Mouse (Mus musculus): Measurements from ENCODE around the gene P2ry14. TPM values are rescaled to one million over a fixed set of nuclear protein-coding genes. Genes with fewer than 3 reads are reported as not detected.
A peak's percentile ranks its signal among the peaks of the same experiment; 100 is the strongest.
"Not testable (repeated sequence)": the region's sequence is repeated elsewhere in the genome, so short reads cannot be mapped to it uniquely, and the experiment has no call there.

The P2ry14 gene
- polyA plus RNA-seq, 1 experiment from 2014 or later, result 2.3 TPM

DNA sequence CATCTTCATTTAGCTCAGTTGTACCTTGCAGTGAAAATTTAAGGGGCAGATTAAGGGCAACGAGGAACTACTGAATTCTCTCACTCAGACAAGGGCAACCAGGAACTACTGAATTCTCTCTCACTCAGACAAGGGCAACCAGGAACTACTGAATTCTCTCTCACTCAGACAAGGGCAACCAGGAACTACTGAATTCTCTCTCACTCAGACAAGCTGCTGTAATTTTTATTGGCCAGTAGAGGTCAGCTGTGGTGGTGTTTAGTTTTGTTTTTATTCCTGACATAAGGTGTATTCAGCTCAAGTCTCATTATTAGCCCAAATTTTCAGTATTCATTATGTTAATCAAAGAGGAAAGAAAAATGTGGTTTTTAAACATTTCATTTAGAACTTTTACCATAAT is 84.3 kb downstream of the P2ry14 start:
- ATAC-seq (ENCODE audit: insufficient number of reproducible peaks, low FRiP score, low TSS enrichment, low read depth); H3K9ac ChIP-seq; H3K27me3 ChIP-seq; H3K4me3 ChIP-seq (replicated peaks); H3K4me1 ChIP-seq; H3K9me3 ChIP-seq (replicated peaks); H3K36me3 ChIP-seq; H3K4me2 ChIP-seq (replicated peaks); H3K27ac ChIP-seq (replicated peaks): not testable (repeated sequence)
- WGBS, result 80% methylated on average over 1 of the region's 1 CpGs

DNA sequence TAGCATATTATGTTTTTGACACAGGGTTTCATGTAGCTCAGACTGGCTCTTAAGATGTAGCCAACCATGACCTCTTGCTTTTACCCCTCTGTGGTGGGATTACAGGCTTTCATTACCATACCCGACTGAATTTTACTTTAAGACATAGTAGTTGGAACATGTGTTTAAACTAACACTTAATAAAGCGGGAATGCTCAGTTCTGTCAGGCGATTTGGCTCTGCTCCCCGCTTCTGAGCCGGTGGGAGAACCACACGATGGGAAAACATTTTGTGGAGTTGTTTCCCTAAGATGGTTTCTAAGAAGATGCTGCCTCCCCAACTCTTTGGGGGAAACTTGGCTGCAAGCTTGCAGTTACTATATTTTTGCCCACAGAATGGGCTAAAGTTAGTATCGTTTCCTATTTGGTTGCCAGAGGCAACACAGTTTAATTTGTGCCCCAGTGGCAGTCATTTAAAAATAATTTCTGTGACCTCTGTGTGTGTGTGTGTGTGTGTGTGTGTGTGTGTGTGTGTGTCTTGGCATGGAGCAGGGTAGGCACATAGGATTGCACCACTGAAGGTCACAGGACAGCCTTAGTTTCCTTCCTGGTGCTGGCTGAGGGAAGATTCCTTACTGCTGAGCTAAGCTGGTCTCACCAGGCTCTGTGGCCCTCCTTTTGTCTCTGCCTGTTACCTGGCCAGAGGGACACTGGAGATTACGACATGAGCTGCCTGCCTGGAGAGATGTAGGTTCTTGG is 86.7 kb downstream of the P2ry14 start:
- Histone ChIP-seq H3K4me2 (replicated peaks) (no peak overlapping the region), H3K27ac (replicated peaks) (no peak overlapping the region), H3K27me3 (no peaks in the 10 kb centered on the region), H3K9ac (no peak overlapping the region), H3K36me3 (no peaks in the 10 kb centered on the region), H3K4me1 (peaks cover 8% of the 10 kb centered on the region; the same call in 1 of the 2 replicates), H3K4me3 (replicated peaks) (no peak overlapping the region), H3K9me3 (replicated peaks) (no peaks in the 10 kb centered on the region)
- 43% methylated on average over 8 of the region's 8 CpGs for WGBS
- ATAC-seq (ENCODE audit: insufficient number of reproducible peaks, low FRiP score, low TSS enrichment, low read depth), result 0 out of 2 replicates have a peak, but pooled peaks have one; percentile 24

DNA sequence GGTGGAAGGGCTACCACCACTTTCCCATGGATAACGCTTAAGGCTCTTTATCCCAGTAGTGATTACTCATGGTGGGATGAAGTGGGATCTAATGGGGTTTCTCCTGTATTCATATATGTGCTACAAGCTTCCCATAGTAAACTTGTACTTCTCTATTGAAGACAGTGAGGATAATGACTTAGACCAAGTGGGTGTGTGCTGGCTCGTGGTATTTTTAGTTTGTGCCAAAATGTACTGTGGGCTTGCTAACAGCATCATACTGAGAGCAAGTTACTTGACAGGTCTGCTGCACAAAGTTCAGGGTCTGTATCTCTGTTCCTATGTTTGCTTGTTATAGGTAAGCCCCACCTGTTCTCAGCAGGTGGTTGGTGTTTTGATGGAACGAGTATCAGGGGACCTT is 87.5 kb downstream of the P2ry14 start:
- Histone ChIP-seq H3K4me2 (replicated peaks) (no peak overlapping the region), H3K36me3 (no peaks in the 10 kb centered on the region), H3K9ac (no peak overlapping the region), H3K4me1 (peaks cover 8% of the 10 kb centered on the region; the same call in 1 of the 2 replicates), H3K4me3 (replicated peaks) (no peak overlapping the region), H3K27me3 (no peaks in the 10 kb centered on the region), H3K9me3 (replicated peaks) (no peaks in the 10 kb centered on the region), H3K27ac (replicated peaks) (no peak overlapping the region)
- WGBS, result 83% methylated on average over 3 of the region's 3 CpGs
- no peak for ATAC-seq (ENCODE audit: insufficient number of reproducible peaks, low FRiP score, low TSS enrichment, low read depth)

Other genes with a start within 250 kb of the P2ry14 start
- 3.0 and 3.1 TPM in 2 replicates for gene Med12l, start 147.8 kb downstream of the P2ry14 start, polyA plus RNA-seq (2015; fragmentation: Nextera tagmentation; extraction: Ambion mirVana)
- gene Gpr171, start 51.8 kb downstream of the P2ry14 start, polyA plus RNA-seq (2015; fragmentation: Nextera tagmentation; extraction: Ambion mirVana), result 1.7 and 1.9 TPM in 2 replicates
- gene Gpr87, start 41.5 kb upstream of the P2ry14 start, polyA plus RNA-seq (2015; fragmentation: Nextera tagmentation; extraction: Ambion mirVana), result 24.0 and 25.8 TPM in 2 replicates
- 1.7 and 2.1 TPM in 2 replicates for gene P2ry13, start 57.3 kb upstream of the P2ry14 start, polyA plus RNA-seq (2015; fragmentation: Nextera tagmentation; extraction: Ambion mirVana)
- gene P2ry12, start 109.3 kb upstream of the P2ry14 start, polyA plus RNA-seq (2015; fragmentation: Nextera tagmentation; extraction: Ambion mirVana), result 2.3 and 2.6 TPM in 2 replicates
- 28.1 and 38.8 TPM in 2 replicates for gene Igsf10, start 190.8 kb upstream of the P2ry14 start, polyA plus RNA-seq (2015; fragmentation: Nextera tagmentation; extraction: Ambion mirVana)